ENCODE assay signal across 18 mouse cellular contexts in genomic region chr13:97724551-97724950, GRCm38 (mm10).
"Had no signal": no experiment of that assay in that cellular context is flagged by ENCODE, and none has a peak within 500 bp of the region (broad histone marks: within the 10 kb centered on the region; RNA-seq: fewer than 3 reads in every experiment).

No protein-coding gene starts in this region.

- DNase-seq: kidney, adult 18-20 months; kidney, adult 9 months; kidney, postnatal 25 days; layer of hippocampus, adult 9-11 months; liver, postnatal 0 days; right cerebral cortex, postnatal 14 days; right cerebral cortex, postnatal 4 days; thymus, adult 2 months; thymus, postnatal 14 days had no signal

- H3K4me3 ChIP-seq: layer of hippocampus, adult 2 months; limb, embryonic 15.5 days; midbrain, embryonic 13.5 days had no signal

- H3K27ac ChIP-seq: kidney, postnatal 0 days; layer of hippocampus, adult 2 months; limb, embryonic 15.5 days; liver, embryonic 14.5 days; macrophage; midbrain, embryonic 13.5 days; stomach, postnatal 0 days had no signal

- H3K36me3 ChIP-seq: limb, embryonic 15.5 days; midbrain, embryonic 13.5 days had no signal

- ATAC-seq: liver, postnatal 0 days; midbrain, embryonic 13.5 days had no signal

- H3K9ac ChIP-seq: limb, embryonic 15.5 days; liver, embryonic 14.5 days; liver, postnatal 0 days; lung, embryonic 14.5 days; midbrain, embryonic 13.5 days had no signal

- H3K9me3 ChIP-seq: limb, embryonic 15.5 days; midbrain, embryonic 13.5 days had no signal

- H3K4me2 ChIP-seq: limb, embryonic 15.5 days; liver, embryonic 11.5 days; lung, embryonic 14.5 days; midbrain, embryonic 13.5 days had no signal

- H3K27me3 ChIP-seq: limb, embryonic 15.5 days; midbrain, embryonic 13.5 days had no signal
